Mouse (Mus musculus) G1E (cell line): ENCODE measurements around the gene Gpx3. TPM values are rescaled to one million over a fixed set of nuclear protein-coding genes. Genes with fewer than 3 reads are reported as not detected.

Experiments used
- ATAC-seq: 2 replicates; pipeline ENCODE4 v1.8.0; 2016; ENCODE audit warnings: mild to moderate bottlenecking; ENCODE audit not compliant: insufficient number of reproducible peaks, poor library complexity, low FRiP score, severe bottlenecking; ENCODE audit errors: extremely low read depth
- DNase-seq: peaks from one replicate; pipeline ENCODE4 v3.0.0; 2012; ENCODE audit warnings: low spot score
- H3K27me3 ChIP-seq: 2 replicates; pipeline ENCODE4 v1.6.1; 2012; ENCODE audit warnings: mild to moderate bottlenecking, low read length, inconsistent platforms; ENCODE audit not compliant: insufficient read depth
- H3K36me3 ChIP-seq: replicated peaks from 2 replicates; pipeline ENCODE3; 2012; ENCODE audit warnings: mild to moderate bottlenecking, inconsistent platforms
- H3K4me1 ChIP-seq: 2 replicates; pipeline ENCODE4 v1.6.1; 2012; ENCODE audit warnings: low read depth, low read length, inconsistent platforms, mixed read lengths; ENCODE audit not compliant: insufficient read depth
- H3K4me3 ChIP-seq: 2 replicates; pipeline ENCODE4 v1.5.1; 2012; ENCODE audit warnings: low read depth, mild to moderate bottlenecking, inconsistent platforms, low read length, moderate library complexity, mixed read lengths
- H3K9me3 ChIP-seq: replicated peaks from 2 replicates; pipeline ENCODE4 v1.6.1; 2012; ENCODE audit warnings: inconsistent platforms
- CTCF ChIP-seq: IDR thresholded peaks from 2 replicates; pipeline ENCODE4 v1.5.1; 2012; ENCODE audit warnings: low read depth, low read length, inconsistent platforms, mixed read lengths
- GATA1 ChIP-seq: IDR thresholded peaks from 2 replicates; pipeline ENCODE4 v1.6.1; 2012; ENCODE audit warnings: borderline replicate concordance, low read length, inconsistent platforms, mixed read lengths
- GATA2 ChIP-seq: IDR thresholded peaks from 2 replicates; pipeline ENCODE4 v1.6.1; 2012; ENCODE audit warnings: low read depth, low read length, inconsistent platforms, borderline replicate concordance
- POLR2AphosphoS5 ChIP-seq: IDR thresholded peaks from 2 replicates; pipeline ENCODE4 v1.6.1; 2012; ENCODE audit warnings: low read depth, low read length, inconsistent platforms; ENCODE audit not compliant: insufficient replicate concordance
- TAL1 ChIP-seq: conservative IDR thresholded peaks from 2 replicates; pipeline ENCODE4 v1.6.1; 2012; ENCODE audit warnings: low read depth, low read length, inconsistent platforms, mixed read lengths
- polyA plus RNA-seq: library from polyadenylated mRNA; stranded (reverse); fragments of >175 nt; gene quantifications from 2 replicates; pipeline ENCODE4 v1.2.3, GENCODE M21; 2012
- total RNA-seq, 2 experiments: library from RNA; stranded (forward) in 1 of 2; stranded (reverse) in 1 of 2; fragments of 200-1000 nt in 1 of 2; fragments of >200 nt in 1 of 2; fragmentation: Nextera tagmentation in 1 of 2; gene quantifications; 2 replicates each; pipeline ENCODE4 v1.2.3; 2014 to 2017

The Gpx3 gene
- total and polyA plus RNA-seq, 3 experiments, result not detected

DNA sequence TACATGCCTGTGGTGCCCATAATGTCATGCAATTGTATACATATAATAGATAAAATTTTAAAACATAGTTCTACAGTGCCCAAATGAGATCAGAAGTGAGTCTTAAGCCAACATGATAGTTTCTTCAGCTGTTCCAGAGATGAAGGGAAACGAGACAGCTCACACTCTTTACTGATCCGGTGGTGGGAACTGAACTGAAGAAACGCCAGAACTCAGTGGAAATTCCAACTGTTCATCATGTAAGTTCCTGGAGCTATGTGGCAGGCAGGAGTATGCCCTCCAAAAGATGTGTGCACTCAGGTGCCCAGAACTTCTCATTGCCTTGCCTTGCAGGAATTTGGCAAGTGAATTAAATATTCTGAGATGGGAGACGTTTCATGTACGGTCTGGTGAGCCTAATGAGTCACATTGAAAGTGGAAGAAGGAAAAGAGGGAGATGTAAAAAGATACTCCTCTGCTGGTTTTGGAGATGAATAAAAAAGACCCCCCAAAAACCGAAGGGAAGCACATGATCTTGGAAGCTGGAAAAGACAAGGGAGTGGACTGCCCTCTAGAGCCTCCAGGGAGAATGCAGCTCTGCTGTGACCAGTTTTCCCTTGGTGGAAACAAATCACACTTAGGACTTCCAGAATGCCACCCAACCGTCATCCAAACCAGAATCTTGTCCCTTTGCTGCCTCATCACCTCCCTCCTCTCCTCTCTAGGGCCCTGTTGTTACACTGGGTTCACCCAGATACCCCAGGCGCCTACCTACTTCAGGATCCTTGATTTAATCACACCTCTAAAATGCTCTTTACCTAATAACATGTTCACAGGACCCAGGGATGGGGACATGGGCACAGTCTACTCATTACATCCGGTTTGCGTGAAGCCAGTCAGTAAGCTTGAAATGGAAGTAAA is 39.4 kb upstream of the Gpx3 start:
- no peaks in the 10 kb centered on the region for H3K27me3 ChIP-seq
- TF ChIP-seq TAL1, result no peak
- no peak for TF ChIP-seq GATA2
- TF ChIP-seq POLR2AphosphoS5, result no peak
- peak; percentile 68; the same call in 1 of the 2 replicates for TF ChIP-seq CTCF
- no peak for TF ChIP-seq GATA1
- no peak overlapping the region for H3K4me3 ChIP-seq
- peaks cover under 1% of the 10 kb centered on the region for H3K36me3 ChIP-seq
- ATAC-seq (no peak), DNase-seq (no peak)
- H3K4me1 ChIP-seq, result peaks cover 49% of the 10 kb centered on the region
- no peaks in the 10 kb centered on the region for H3K9me3 ChIP-seq

DNA sequence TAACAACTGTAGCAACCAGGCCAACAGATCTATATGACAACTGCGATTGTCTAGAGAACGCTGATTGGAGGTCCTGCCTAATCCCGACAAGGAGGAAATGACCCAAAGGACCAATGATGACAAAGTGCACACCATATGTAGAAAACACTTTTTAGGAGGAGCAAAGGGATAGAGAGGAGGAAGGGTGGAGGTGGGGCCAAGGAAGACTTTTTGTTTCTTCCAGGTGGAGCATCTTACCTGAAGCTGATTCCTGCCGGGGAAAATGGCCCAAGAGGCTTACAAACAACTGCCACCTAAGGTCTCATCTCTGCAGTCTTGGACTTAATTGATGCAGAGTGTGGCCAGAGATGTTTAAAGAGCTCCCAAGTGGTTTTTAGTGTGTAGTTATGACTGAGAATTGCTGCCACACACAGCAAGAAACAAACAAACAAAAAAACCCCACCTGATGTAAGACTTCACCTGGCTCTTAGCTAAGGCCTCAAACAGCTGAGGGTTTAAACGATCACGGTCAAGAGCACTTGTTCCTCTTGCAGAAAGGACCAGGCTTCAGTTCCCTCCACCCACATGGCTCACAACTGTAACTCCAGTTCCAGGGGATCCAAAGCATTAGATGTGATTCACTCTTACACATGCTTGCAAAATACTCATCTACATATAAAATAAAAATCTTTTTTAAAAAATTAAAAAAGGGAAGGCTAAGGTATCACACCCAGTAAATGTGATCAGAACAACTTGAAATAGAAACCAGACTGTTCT is 36.7 kb upstream of the Gpx3 start:
- Histone ChIP-seq H3K36me3 (peaks cover 24% of the 10 kb centered on the region), H3K4me1 (peaks cover 54% of the 10 kb centered on the region), H3K4me3 (peak overlapping the region; percentile 99), H3K27me3 (no peaks in the 10 kb centered on the region), H3K9me3 (no peaks in the 10 kb centered on the region)
- DNase-seq (no peak), ATAC-seq (no peak)
- TF ChIP-seq GATA1 (no peak), GATA2 (no peak), POLR2AphosphoS5 (no peak), TAL1 (no peak), CTCF (no peak)

DNA sequence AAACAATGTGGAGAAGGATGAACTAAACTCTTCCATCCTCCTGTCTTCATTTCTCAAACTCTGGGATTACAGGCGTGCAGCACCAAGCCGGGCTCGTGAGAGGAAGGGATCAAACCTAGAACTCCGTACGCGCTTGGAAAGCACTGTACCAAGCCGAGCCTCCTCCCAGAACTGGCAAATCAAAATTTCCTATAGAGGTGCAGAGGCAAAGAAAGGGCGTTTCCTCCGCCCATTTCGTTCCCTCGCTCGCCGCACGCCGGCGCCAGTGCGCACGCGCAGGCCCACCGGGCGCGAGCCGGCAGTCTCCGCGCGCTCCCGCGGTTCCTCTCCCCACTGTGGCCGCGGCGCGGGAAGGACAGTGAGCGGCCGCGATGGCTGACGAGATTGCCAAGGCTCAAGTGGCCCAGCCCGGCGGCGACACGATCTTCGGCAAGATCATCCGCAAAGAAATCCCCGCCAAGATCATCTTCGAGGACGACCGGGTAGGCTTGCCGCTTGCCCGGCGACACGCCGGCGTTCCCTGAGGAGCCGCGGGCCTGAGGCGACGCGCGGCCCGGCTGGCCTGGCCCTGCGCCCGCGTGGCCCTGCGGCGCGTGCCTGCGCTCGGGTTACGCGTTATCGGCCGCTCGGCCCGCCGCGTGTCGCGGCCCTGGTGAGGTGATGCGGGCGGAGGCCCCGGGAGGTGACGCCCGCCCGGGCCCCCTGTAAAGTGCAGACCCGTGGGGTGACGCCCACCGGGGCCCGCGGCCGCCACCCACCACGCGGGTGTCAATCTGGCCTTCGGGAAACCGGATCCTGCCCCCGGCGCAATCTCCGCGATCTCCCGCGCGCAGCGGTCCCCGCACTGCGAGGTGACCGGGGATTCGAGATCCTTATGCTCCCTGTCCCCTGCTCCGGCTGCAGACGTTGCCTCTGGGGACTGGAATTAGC is 35.9 kb upstream of the Gpx3 start, which contains the start of gene Hint1:
TSS of gene Hint1 (plus strand) at position 265 of the 930 bp plus-strand sequence.
- TF ChIP-seq CTCF, result no peak
- peak; percentile 96; the same call in 1 of the 2 replicates for TF ChIP-seq GATA2
- TF ChIP-seq TAL1, result no peak
- no peak for TF ChIP-seq GATA1
- TF ChIP-seq POLR2AphosphoS5, result no peak
- Histone ChIP-seq H3K9me3 (no peaks in the 10 kb centered on the region), H3K27me3 (no peaks in the 10 kb centered on the region), H3K4me3 (peak within 1 kb of the TSS; percentile 99), H3K36me3 (peaks cover 33% of the 10 kb centered on the region), H3K4me1 (peaks cover 52% of the 10 kb centered on the region)
- DNase-seq, result peak; percentile 88
- peak; percentile 48; the same call in 1 of the 2 replicates for ATAC-seq

DNA sequence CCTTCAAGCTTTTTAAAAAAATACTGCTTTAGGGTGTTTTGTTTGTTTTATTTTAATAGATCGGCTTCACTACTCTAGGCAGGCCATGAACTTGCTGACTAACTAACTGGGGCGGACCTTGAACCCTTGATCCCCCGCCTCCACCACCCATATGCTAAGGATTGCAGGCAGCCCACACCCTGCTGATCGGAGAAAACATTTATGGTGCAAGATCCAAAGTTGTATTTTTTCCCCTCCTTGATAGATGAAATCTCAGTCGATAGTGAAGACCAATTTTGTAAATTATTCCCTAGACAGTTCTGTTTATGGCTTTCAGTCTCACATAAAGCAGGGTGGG is 35.2 kb upstream of the Gpx3 start:
- no peak for DNase-seq
- no peaks in the 10 kb centered on the region for H3K27me3 ChIP-seq
- no peaks in the 10 kb centered on the region for H3K9me3 ChIP-seq
- peak overlapping the region; percentile 99 for H3K4me3 ChIP-seq
- peaks cover 39% of the 10 kb centered on the region for H3K36me3 ChIP-seq
- peaks cover 48% of the 10 kb centered on the region for H3K4me1 ChIP-seq
- TF ChIP-seq GATA1, result no peak
- TF ChIP-seq GATA2, result no peak
- no peak for TF ChIP-seq CTCF
- no peak for TF ChIP-seq POLR2AphosphoS5
- no peak for TF ChIP-seq TAL1
- no peak; the same call in 1 of the 2 replicates for ATAC-seq

DNA sequence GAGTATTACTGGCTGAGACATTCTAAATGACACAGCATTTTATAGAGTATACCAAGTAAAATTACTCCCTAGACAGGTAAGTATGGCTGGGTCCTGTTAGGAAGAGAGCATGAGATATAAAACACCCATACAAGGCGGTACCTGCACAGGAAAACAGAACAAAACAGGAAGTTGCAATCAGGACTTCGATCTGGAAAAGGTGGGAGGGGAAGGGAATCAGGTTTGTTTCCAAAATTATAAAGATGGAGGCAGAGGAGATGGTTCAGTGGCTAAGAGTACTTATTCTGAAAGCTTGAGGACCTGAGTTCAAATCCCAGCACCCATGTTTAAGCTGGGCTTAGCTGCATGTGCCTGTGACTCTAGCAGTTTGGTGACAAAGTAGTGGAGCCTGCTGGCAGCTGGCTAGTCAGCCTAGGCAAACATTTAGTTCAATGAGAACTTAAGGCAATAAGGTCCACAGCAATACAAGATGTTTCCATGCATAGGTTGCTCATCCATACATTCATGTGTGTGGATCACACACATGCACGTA is 34.3 kb upstream of the Gpx3 start:
- ATAC-seq, result no peak
- Histone ChIP-seq H3K9me3 (no peaks in the 10 kb centered on the region), H3K36me3 (peaks cover 49% of the 10 kb centered on the region), H3K4me3 (peak overlapping the region; percentile 13; the same call in 1 of the 2 replicates), H3K27me3 (no peaks in the 10 kb centered on the region), H3K4me1 (peaks cover 44% of the 10 kb centered on the region)
- TF ChIP-seq POLR2AphosphoS5, result no peak
- no peak for TF ChIP-seq GATA2
- no peak for TF ChIP-seq GATA1
- no peak for TF ChIP-seq TAL1
- no peak for TF ChIP-seq CTCF
- no peak for DNase-seq

DNA sequence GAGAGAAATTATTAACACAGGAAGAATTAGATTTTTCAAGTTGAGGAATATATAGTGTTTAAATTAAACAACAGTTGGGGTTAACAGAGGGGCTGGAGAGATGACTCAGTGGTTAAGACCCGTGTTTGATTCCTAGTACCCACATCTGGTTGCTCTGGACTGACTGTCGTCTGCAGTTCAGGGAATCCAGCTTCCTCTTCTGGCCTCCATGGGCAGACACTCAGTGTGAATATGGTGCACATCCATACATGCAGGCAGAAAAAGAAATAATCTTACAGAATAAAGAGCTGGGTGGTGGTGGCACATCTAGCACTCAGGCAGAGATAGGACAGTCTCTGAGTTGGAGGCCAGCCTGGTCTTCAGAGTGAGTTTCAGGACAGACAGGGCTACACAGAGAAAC is 33.8 kb upstream of the Gpx3 start:
- DNase-seq (no peak), ATAC-seq (no peak)
- Histone ChIP-seq H3K4me1 (peaks cover 39% of the 10 kb centered on the region), H3K4me3 (peak overlapping the region; percentile 13; the same call in 1 of the 2 replicates), H3K9me3 (no peaks in the 10 kb centered on the region), H3K27me3 (no peaks in the 10 kb centered on the region), H3K36me3 (peaks cover 54% of the 10 kb centered on the region)
- no peak for TF ChIP-seq GATA1
- no peak for TF ChIP-seq GATA2
- no peak for TF ChIP-seq TAL1
- TF ChIP-seq POLR2AphosphoS5, result no peak
- TF ChIP-seq CTCF, result no peak
